Mouse (Mus musculus) left cerebral cortex, postnatal 10 days (tissue): Measurements from ENCODE around the gene Csnk1g2. TPM values are rescaled to one million over a fixed set of nuclear protein-coding genes. Genes with fewer than 3 reads are reported as not detected.
A peak's percentile ranks its signal among the peaks of the same experiment; 100 is the strongest.

Experiments
- DNase-seq, 2 experiments: peaks; one replicate each; pipeline ENCODE4 v3.0.0; 2021 to 2022; ENCODE audit warnings: low spot score in 2 of 2, mixed read lengths in 1 of 2; ENCODE audit errors: extremely low spot score in 1 of 2
- intact Hi-C: fragments of 180-260 bp; cut with DNase I; formaldehyde crosslinking; loops from one replicate; pipeline ENCODE4 v1.15.1; 2025
- total RNA-seq, 2 experiments: library from RNA; stranded (reverse); gene quantifications; 2 replicates each; pipeline ENCODE4 v1.2.3; 2021

The Csnk1g2 gene
- total RNA-seq, 2 experiments from 2014 or later: 156 to 167 TPM

DNA sequence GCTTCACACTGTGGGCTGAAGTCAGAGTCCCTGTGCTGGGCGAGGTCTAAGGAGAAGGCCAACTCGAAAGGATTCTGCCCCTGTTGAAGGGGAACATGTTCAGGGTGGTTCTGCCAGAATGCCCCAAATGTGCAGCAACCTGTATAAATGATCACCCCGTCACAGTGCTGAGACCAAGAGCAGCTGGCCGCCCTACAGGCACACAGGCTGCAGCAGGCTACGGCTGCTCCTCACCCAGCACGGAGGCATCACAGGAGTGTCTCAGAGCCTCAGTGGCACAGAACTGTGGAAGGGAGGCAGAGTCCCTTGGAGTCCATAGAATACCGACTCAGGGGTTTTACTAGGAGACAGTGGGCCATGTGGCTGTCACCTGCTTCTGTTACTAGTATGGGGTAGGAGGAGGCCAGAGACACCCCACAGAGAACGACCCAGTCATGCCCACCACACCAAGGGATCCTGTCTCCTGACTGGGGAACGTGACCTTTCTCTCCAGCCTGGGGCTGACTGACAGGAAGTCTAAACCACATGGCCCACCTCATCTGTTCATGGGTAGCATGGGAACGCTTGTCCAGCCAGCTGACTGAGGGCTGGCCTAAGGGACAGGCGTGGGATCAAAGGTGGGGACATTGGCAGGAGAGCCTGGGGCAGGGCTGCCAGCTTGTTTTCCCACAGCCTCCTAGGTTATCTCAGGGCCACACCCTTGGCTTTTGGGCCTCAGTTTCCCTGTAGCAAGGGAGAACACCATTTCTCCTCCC, 49.5 kb downstream of the Csnk1g2 start:
- intact Hi-C loops: no loop called here
- no peak for DNase-seq

GRCm38 (mm10) chr10:80673690-80674089, 51.1 kb downstream of the Csnk1g2 start:
- intact Hi-C loops: no loop called here
- DNase-seq: no peak

GRCm38 (mm10) chr10:80674161-80674711, 51.6 kb downstream of the Csnk1g2 start:
- intact Hi-C loops: no loop called here

DNA sequence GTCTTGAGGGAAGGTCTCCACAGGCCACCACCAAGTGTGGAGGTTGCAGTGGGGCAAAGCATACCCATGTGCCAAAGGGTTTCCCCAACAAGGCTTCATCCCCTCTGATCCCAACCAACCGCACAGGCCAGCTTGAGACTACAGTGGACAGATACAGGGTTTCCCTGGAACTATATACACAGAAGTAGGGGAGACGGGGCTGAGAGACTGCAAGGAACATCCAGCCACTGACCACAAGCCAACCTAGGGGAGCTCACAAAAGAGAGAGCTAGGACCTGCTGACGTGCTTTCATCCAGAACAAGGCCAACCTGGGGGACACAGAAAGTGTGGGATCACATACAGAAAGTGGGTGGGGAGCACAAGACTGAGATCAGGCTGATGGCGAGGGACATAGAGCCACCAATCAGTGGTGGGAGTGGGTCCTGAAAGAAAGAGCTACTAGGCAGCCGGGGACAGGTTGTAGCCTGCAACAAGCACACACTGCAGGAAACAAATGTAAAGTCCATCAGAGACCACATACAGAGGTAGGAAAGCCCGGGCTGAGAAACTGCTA, 52.3 kb downstream of the Csnk1g2 start:
- DNase-seq: no peak
- intact Hi-C loops: loop anchor here (5.0 kb wide), 1 partner anchor 98 kb away; the partner anchor contains the start of gene Klf16

More at GRCm38 (mm10) chr10:80674161-80674711, 51.6 kb downstream of the Csnk1g2 start:
- DNase-seq: peak in 1 of 2 experiments; percentile 49

GRCm38 (mm10) chr10:80675405-80676197, 53.0 kb downstream of the Csnk1g2 start:
- intact Hi-C loops: loop anchor here (5.0 kb wide), 1 partner anchor 98 kb away; the partner anchor contains the start of gene Klf16
- DNase-seq: no peak

- intact Hi-C loops: loop anchor here (5.0 kb wide), 1 partner anchor 99 kb away; the partner anchor contains the start of gene Klf16
- DNase-seq: peak; percentile 99 to 100
Measured at GRCm38 (mm10) chr10:80676198-80676928, 53.7 kb downstream of the Csnk1g2 start.

- intact Hi-C loops: loop anchor here (5.0 kb wide), 1 partner anchor 100 kb away; the partner anchor contains the start of gene Klf16
- DNase-seq: peak in 1 of 2 experiments; percentile 19
Measured at GRCm38 (mm10) chr10:80677128-80677875, 54.7 kb downstream of the Csnk1g2 start.

DNA sequence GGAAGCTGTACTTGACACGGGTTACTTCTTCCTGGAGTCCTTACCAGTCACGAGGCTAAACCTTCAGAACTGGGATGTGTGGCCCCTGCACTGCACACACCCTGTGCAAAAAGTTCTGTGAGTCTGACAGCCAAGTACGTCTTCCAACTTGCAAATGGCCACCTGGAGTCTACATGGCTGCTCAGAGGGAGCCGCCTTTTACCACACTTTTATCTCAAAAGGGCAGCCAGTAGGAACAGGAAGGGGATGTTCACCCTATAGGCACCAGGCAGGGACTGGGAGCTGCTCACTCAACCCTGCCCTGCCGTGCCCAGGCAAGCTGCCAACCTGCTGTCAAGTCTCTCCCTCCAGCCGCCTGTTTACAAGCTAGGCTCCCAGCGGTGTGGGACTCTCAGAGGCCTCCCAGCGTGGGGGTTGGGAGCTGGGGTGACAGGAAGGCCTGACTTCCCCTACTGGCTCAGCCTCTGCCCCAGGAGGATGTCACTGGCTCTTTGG, 55.4 kb downstream of the Csnk1g2 start, which contains the start of gene Mknk2:
Gene Mknk2, minus strand, starts transcription at position 171 of the 495 bp plus-strand sequence.
- peak; percentile 78 to 98 for DNase-seq
- intact Hi-C loops: loop anchor here (5.0 kb wide), 1 partner anchor 101 kb away; the partner anchor contains the start of gene Klf16

DNA sequence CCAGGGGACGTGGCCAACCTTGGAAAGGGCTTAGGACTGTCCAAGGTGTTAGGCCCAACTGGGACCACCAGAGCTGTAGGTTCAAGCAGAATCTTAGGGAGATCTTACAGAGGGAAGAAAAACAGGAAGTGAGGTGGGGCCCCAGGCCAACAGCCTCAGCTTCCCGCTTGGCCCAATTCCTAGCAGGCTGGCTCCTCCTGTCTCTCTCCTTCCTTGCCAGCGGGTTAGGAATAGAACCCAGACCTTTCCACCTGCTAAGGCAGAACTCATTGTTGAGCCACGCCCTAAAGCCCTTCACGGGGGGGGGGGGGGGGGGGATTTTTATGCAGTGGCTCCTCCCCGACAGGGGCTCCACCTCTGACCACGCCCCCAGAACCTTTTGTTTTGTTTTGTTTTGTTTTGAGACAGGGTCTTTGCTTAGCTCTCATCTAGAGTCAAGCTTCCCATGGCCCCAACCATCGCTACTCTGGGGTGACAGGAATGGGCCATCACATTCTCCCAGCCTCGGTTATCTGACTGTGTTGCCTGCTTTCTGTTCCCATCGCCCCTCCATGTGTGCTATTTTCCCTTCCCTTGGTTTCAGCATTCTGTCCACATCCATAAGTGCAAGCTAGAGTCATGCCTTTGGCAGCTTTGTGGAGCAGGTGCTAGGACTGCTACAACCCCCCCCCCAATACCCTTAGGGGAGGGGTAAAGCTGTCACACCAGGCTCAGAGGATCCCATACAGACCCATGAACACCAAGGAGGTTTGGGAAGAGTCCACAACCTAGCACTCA, 56.2 kb downstream of the Csnk1g2 start:
- intact Hi-C loops: loop anchor here (5.0 kb wide), 1 partner anchor 101 kb away; the partner anchor contains the start of gene Klf16
- DNase-seq: peak in 1 of 2 experiments; percentile 67

DNA sequence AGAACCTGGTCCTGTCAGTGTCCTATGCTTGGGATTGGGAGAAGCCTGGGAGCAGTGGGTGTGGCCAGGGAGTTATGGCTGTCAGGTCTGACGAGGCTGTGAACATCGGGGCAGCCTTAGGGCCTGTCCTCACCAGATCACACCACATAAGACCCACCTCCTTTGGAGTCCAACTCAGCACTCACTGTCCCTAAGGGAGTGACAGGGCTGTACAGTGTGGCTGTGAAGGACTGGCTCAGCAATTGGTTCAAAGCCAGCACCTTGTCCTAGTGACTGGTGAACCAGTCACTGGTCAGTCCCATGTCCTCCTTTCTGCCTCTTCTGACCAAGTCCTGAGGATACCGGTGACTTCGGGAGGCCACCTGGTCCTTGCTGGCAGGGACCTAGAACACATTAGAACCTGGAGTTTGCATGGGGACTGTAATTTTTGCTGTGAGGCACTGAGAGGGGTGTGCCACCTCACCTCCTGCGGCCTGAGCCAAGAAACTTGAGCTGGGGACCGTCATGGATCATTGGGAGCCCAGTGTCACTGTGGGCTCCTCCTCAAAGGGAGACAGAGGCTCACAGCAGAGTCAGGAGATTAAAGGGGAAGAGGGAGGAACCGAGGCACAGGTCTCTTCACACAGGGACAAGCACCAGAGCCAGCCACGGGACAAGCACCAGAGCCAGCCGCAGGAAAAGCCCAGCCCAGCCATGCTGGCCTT, 57.1 kb downstream of the Csnk1g2 start:
- no peak for DNase-seq
- intact Hi-C loops: loop anchor here (5.0 kb wide), 1 partner anchor 102 kb away; the partner anchor contains the start of gene Klf16

DNA sequence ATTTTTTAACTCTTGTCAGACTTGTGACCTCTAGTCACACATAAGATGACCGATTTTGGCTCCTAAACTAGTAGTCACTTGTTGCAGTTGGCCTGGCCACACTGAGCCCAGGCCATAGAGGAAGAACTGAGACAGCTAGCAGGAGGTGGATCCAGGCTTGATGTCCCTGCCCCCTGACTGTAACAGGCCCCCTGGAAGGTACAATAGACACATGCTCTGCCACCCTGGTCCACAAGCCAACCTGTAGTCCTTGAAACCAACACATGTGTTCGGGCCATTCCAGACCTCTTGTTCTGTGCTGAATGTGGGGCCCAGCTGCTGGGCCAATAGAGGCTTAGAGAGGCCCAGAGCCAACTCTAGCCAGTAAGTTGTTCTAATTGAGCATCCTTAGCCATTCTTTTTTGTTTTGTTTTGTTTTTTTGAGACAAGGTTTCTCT, 57.6 kb downstream of the Csnk1g2 start:
- DNase-seq: no peak
- intact Hi-C loops: no loop called here

DNA sequence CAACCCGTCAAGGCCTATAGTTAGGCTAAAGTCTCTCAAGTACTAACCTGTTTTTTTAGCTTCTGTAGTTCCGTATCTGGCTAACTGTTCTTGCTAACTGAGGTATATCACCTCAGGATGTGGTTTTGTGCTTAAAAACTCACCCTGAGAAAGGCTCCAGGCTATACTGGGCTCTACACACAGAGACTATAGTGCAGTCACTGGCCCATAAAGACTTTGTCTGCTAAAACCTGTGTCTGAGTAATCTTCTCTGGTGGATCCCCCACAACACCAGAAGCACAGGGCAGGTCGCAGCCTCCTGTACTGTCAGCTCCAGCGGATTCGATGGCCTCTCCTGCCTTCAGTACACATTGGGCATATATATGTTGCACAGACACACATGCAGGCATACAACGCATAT, 59.4 kb downstream of the Csnk1g2 start:
- no peak for DNase-seq
- intact Hi-C loops: no loop called here

DNA sequence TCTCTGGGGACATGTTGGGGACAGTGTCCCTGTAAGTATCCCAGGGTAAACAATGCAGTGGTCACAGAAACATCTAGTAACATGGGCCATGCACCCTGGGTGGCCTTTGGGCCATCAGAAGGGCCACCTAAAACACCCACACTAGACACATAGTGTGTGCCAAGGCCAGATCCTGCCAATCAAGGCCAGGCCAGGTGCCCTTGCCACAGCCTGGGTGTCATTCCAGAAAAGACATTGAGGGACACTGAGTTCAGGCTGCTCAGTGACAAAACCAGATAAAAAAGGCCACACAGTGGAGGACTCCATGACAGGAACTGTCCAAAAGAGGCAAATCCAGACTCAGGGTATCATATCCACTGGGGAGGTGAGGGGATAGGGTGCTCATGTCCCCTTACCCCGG, 61.0 kb downstream of the Csnk1g2 start:
- no peak for DNase-seq
- intact Hi-C loops: no loop called here

DNA sequence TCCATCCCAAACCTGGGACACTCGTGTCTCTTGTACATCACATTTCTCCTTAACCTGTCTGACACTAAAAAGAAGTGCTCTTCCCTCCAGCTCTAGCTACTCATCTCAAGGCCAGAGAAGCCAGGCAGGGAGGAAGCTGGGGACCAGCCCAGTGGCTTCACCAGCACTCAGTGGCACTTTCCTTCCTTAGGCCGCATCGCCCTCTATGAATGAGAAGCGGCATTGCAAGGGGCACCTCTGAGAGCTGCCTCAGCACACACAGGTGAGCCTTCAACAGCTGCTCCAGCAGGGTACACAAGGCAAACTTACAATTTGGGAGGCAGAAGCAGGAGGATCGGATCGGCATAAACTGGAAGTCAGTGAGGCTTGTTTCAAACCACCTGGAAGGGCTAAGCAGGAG, 61.6 kb downstream of the Csnk1g2 start:
- intact Hi-C loops: no loop called here
- no peak for DNase-seq

- intact Hi-C loops: loop anchor here (5.0 kb wide), 1 partner anchor 103 kb away; no protein-coding TSS in a partner anchor
Measured at GRCm38 (mm10) chr10:80684984-80685383, 62.3 kb downstream of the Csnk1g2 start.

GRCm38 (mm10) chr10:80686617-80687016, 64.0 kb downstream of the Csnk1g2 start:
- intact Hi-C loops: loop anchor here (5.0 kb wide), 1 partner anchor 104 kb away; no protein-coding TSS in a partner anchor
- no peak for DNase-seq

More at GRCm38 (mm10) chr10:80684984-80685383, 62.3 kb downstream of the Csnk1g2 start:
- no peak for DNase-seq
